Mouse (Mus musculus) heart, postnatal 36 days (tissue): ENCODE results near the gene Dscaml1. TPM values are rescaled to one million over a fixed set of nuclear protein-coding genes. Genes with fewer than 3 reads are reported as not detected.

ENCODE experiments used
- DNase-seq, 2 experiments: peaks; one replicate each; pipeline ENCODE4 v3.0.0; 2021 to 2022
- intact Hi-C: fragments of 180-260 bp; cut with DNase I; formaldehyde crosslinking; loops from one replicate; pipeline ENCODE4 v1.15.1; 2025
- total RNA-seq, 2 experiments: library from RNA; stranded (reverse); gene quantifications; 2 replicates each; pipeline ENCODE4 v1.2.3; 2021

The Dscaml1 gene
- total RNA-seq, 2 experiments from 2014 or later: not detected

DNA sequence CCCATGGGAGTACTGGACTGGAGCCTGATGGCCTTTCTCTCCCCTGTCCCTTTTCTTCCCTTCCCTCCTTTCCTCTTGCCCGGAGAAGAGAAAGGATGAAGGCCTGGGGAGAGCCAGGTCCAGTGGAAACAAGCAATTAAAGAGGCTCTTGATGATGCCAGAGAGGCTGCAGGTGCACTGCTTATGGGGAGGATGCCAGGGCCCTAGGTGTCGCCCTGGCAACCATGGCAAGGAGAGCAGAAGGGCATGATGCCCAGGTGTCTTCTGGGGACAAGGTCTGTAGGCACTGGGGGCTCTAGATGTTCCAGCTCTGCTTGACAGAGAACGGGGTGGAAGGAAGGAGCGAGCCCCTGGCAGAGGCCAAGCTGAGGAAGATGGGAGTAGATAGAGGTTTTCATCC, 23.2 kb downstream of the Dscaml1 start:
- no peak for DNase-seq
- intact Hi-C loops: no loop called here

DNA sequence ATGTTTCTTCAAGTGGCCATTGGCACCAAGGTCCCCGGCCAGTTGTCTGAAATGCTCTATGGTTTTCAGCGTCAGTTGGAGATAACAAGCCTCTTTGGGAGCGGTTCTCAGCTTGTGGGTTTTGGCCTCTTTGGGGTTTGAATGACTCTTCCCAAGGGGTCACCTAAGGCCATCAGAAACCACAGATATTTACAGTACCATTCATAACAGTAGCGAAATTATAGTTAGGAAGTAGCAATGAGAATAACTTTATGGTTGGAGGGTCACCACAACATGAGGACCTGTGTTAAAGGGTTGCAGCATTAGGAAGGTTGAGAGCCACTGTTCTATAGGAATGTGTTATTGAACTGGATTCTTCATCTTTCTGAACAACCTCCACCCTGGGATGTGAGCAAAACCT, 24.9 kb downstream of the Dscaml1 start:
- DNase-seq: no peak
- intact Hi-C loops: no loop called here

DNA sequence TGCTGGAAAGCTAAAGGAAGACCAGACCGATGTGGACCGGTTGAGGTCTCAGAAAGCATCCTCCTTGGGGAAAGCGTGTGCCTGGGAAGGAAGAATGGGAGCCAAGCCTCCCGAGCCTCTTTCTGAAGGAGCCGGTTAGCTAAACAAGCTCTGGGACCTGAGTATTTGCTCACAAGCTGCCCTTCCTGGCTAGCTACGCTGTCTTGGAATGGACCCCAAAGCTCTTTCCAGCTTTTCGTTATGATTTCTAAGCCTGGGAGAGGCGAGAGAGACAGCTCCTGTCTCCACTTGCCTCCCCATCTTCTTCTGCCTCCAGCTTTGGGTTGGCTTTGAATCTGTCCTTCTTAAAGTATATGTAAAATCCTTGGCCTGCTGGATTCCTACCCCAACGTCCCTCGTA, 27.6 kb downstream of the Dscaml1 start:
- intact Hi-C loops: no loop called here
- no peak for DNase-seq

DNA sequence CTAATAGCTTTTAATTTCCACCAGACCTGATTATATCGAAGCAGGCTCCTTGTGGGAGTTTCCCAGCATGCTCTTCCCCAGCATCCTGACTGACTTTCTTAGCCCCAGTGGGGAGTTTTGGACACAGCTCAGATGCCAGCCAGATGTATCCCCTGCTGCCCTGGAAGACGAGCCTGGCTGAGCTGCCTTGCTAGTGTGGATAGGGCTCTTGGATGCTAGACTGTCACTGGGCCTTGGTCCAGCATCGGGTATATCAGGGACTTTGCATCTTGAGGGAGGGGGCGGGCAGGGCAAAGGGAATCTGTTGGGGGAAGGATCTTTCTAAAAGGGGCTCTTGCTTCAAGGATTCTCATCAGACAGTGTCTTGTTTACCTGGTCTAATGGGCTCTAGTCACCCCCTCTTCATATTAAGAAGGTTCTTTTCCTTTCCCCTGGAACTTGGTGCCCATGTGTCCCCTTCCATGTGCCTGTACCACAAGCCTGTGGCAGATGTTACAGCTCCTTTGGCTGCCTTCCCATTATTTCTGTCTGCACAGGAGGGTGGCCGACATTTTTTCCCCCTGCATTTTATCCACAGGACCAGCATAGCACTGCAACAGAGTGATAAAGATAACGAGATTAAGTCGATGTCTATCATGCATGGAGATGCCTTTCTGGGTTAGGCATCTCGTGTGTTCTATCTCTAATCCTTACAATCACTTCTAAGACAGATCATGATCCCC, 28.6 kb downstream of the Dscaml1 start:
- no peak for DNase-seq
- intact Hi-C loops: no loop called here

DNA sequence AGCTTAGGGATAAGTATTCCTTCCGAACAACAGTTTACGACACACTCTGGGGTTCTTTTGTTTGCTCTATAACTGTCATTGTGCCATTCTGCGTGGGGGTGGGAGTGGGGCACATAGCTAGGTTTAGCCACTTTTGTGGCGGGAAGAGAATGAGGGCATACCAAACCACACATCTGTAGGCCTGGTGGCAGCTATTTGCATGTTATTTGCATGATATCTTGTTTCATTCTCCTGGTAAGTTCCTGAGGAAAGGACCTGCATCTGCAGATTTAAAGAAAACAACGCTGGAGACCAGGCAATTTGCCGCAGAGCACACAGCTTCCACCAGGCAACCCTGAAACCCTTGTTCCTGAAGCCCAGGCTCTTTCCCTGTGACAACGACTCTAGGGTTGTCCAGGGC, 30.8 kb downstream of the Dscaml1 start:
- DNase-seq: no peak
- intact Hi-C loops: no loop called here

DNA sequence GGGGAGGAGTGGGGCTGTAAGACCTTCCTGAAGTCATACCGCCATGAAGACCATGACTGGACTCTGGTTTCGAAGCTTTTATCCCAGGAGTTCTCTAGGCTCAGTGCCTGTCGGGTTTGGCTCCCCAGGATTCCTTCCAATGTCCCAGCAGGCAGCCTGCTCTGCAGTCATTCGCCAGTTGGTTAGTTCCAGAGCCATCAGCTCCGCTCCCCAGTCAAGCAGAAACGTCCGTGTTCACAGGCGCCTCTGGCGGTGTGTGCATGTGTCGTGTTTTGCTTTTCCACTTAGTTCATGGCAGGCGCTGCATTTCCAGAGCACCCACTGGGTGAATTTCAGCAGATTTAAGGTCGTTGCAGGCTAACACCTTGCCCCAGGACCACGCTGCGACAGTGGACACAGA, 31.9 kb downstream of the Dscaml1 start:
- intact Hi-C loops: no loop called here
- no peak for DNase-seq

DNA sequence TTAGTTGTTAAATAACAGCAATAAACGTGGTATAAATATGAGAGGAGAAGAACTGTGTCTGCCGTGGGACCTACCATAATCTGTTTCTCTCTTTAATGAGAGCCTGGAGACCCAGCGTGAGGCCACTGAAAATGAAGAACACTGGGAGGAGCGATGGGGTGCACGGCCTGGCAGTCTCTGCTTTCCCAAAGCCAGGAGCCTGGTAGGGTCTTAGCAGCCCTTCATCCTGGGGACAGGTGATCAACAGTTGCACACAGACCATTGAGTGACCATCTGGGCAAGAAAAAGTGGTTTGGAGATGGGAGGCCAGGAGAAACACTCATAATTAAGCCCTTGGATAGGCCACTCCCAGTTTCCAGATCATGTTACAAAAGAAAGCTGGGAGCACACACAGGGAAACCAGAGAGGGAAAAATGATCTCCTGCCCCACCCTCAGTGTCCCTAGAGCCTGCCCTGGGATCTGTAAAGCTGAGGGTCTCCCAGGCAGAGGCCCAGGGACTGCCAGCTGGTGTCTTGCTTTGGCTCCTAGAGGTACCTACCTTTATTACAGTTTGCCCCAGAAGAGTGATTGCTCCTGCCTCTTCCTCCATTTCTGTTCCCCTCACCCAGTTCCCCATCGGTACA, 39.1 kb downstream of the Dscaml1 start:
- intact Hi-C loops: no loop called here

DNA sequence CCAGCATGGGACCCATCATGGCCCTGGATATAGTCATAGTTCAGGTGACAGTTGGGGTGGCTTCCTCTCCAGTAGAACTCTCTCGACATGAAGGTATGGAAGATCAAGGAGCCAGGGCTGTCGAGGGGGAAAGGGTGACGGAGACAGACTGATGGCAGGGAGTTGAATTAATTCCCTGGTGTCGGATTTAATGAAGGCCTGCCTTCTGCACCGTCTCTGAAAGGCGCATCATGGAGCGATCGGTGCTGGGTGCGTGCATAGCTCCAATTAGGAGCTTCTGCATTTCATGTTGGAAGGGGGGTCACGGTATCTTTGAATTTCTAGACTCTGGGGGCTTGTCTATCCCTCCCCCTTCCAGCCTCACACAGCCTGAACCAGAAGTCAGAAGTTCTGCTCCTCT, 41.8 kb downstream of the Dscaml1 start:
- intact Hi-C loops: no loop called here
- DNase-seq: no peak

More for the DNA sequence above, 39.1 kb downstream of the Dscaml1 start:
- no peak for DNase-seq

DNA sequence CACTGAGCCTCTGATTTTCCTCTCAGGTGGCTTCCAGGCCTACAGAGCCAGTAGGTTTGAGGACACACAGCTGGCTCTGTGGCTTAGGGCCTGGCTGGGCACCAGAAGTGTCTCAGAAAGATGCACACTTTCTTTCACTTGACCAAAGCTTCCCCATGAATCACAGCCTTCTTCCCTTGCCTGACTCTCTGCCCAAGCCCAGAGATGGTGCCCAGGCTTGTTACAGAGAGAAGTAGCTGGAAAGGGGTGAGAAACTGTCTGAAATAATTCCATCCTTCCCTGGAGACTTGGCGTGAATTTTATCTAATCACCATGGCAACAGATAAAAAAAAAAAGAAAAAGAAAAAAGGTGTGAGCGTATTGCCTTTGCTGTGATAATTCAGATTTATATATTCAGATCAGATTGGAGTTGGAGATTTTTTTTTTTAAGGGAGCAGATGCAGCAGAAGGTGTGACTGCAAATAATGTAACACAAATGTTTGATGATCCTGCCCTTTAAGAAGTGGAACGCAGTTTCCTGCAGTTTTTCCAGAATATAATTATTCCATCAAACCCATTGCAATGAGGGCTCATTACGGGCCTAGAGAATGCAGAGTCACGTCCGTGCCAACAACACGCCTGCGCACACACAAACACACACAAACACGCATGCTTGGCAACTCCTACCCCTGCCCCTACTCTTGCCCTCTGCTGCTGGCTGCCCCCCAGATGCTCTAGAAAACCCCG, 44.5 kb downstream of the Dscaml1 start:
- no peak for DNase-seq
- intact Hi-C loops: no loop called here

DNA sequence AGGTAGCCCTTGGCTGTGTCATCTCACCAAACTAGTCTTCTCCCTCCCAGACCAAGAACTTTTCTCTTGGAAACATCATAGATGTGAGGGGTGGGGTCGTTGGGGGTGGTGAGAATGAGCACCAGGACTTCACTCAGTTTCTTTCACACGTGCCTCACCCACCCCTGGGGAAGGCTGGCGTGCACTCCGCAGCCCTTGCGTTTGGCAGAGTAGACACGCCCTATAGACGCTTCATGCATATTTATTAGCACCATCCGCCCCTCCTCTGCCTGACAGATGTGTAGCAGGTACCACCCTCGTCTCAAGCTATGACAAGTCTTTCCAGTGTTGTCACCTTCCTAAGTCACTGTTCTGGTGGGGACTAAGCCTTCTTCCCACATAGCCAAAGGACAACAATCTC, 45.3 kb downstream of the Dscaml1 start:
- intact Hi-C loops: no loop called here
- DNase-seq: no peak

DNA sequence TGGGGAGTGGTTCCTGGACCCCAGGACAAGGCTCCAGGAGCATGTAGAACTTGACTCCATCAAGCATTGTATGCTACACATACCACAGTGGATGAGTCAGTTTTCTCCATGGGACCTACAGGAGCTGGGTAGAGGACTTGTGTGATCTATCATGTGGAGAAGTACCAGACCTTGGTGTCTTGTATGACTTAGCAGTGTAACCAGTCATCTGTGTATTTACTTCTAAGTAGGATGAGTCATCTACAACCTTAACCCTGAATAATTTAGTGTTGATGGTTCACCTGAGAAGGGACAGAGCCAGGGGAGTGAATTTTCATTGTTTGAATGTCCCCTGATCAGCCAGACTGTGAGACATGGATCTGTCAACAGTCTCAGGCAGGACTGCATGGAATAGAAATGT, 48.4 kb downstream of the Dscaml1 start:
- no peak for DNase-seq
- intact Hi-C loops: no loop called here

DNA sequence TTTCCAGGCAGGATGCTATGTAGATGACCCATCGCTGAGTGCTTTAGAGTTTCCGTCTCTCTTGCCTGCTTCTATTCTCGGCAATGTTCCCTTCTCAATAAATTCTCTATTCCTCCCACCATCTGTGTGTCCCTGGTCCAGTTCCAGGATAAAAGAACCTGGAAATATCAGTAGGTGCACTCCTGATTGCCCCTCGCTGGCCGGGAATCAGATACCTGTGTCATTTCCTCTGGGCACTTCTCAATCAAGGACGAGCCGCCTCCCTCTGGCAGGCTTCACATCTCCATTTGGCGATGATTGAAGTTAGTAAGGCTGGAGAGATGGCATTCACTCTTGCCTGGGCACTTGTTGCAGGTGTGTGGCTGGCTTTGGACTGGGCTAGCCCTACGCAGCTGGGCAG, 54.5 kb downstream of the Dscaml1 start:
- intact Hi-C loops: no loop called here
- DNase-seq: no peak

DNA sequence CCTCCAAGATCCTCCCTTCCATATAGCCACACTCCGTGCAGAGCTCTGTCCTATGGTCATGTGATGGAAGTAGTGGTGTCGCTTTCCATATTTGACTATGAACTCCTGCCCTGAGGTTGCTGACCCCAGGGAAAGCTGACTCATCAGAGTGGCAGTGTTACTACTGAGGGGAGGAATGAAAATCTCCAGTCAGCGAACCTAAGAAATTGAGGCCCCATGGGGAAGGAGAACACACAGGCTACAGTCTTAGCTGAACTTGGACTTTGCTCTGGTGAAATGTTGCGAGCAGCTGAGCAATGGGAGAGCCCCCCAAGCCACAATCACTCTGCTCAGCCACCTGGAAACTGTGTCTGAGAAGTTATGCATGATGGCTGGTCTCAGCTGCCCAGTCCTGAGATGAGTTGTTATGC, 60.2 kb downstream of the Dscaml1 start:
- intact Hi-C loops: no loop called here
- no peak for DNase-seq

DNA sequence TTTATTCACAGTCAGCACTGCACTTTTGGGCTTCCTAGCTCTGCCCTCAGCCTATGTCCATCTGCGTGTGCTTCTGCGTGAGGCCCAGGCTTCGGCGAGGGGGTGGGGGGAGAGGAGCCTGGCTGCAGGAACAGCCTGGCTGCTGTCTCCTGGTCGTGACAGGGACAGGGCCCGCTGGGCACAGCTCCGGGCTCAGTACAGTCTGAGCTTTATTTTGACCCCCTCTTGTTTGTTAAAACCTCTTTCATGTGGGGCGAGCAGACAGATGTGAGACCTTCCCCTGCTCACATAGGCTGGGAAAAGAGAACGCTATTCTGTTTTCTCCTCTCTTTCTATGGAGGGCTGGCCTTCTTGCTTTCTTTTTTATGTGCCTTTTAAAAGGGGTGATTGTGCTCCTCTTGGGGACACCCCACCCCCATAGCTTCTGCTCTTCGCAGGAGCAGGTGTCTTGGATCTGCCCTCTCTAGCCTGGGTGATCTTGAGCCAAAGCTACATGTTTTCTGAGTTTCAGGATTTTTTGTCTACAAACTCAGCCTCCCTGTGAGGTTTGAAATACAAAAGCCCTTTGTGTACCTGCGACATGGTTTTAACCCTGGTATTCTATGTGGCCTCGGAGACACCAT, 60.9 kb downstream of the Dscaml1 start:
- DNase-seq: no peak
- intact Hi-C loops: no loop called here

DNA sequence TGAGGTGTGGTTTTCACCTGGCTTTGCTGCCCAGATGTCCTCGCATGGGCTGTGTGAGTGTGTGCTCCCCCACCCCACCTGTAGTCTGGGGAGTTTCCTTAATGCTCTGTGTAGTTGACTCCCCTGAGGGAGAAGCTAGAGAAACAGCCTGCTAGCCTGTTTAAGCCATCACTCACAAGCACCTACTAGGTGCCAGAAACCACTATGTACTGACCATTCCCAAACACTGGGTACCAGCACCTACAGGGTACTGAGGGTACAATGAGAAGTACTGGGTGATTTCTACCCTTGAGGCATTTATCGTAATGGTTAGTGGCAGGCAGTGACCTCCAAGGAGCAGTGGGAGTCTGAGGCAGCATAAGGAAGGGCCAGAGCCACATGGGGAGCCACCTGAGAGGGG, 64.5 kb downstream of the Dscaml1 start:
- intact Hi-C loops: no loop called here

DNA sequence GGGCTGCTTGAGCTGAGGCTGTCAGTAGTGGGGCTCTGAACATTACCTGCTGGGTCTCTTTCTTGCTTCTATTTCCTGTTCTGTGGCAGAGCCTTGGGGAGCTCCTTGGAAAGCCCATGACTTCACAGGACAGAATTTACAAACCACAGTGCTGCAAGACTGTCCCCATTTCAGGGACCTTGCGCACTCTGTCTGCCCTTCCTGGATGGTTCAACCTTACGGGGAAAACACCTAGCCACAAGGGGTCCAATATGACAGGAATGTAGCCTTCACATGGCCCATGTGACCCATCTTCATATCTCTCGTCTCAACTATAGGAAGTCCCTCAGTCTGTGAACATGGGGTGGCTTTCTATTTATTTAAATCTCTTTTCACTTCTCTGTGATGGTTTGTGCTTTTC, 68.5 kb downstream of the Dscaml1 start:
- DNase-seq: no peak
- intact Hi-C loops: no loop called here

More for the DNA sequence above, 64.5 kb downstream of the Dscaml1 start:
- no peak for DNase-seq

DNA sequence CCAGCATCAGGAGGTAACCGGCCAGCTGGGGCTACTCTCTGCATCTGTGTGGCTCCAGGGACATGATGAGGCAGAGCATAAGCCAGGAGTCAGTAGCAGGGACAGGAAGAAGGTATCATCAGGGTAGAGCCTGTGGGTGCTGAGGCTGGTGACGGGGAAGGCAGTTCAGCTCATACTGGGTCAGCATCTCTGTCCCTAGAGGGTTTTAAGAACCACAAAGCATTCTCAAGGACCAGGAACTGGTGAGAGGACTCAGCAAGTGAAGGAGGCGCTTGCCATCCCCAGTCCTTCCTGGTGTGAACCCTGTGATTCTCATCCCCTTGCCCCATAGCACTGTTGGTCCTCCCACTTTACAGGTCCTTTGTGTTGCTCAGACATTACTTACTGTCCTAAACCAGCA, 69.9 kb downstream of the Dscaml1 start:
- intact Hi-C loops: no loop called here
- no peak for DNase-seq

DNA sequence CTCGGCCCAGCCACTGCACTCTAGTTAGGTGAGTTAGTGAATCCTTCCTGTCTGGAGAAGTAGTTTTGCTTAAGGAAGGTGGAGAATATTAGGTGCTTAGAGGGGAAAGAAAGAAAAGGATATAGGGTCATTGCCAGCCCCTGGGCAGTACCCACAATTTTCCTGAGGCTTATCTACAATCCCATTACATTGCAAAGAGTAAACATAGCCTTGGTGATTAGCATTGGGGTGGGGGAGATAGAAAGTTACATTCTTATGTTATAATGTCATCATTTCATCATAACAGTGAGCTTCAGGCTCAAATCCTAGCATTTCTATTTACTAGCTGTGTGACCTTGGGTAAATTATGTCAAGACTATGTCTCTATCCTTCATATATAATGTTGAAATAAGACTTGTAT, 70.5 kb downstream of the Dscaml1 start:
- no peak for DNase-seq
- intact Hi-C loops: no loop called here

DNA sequence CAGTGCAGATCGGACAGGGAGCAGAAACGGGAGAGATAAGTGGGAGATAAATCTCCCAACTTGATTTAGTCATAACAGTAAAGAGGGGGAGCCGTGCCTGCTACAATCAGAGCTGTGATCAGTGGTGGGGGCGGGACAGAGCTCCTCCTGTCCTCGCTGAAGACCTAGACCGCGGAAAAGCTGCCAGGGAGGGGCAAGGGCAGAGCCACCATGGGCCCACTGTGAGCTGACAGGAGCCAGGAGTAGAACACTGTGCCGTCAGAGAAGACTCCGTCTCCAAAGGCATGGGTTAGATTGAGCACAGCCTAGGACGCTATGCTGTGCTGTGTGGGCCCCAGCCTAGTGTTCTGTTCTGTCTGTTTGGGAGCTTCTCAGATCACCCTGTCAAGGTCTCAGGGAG, 72.8 kb downstream of the Dscaml1 start:
- intact Hi-C loops: no loop called here

DNA sequence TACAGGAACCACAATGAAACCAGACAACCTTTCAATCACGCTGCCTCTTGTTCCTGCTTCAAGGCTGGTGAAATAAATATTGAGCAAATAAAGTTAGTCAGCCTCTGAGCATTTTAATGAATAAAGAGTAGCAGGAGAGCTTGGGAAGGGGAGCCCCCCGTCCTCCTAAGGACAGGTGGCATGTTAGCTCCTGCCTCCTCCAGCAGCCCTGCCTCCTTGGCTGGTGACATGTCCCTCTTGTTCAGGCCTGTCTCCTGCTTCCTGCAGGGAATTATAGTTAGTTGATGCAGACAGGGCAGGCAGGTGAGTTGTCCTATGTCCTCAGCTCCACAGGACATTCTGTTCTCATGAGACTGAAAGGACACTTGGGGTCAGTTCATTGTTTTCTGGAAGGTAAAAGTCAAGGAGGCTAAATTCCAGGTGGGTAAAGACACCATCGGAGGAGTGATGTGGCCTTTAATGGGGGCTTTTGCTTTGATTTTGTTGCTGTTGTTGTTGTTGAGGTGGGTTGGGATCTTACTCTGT, 73.7 kb downstream of the Dscaml1 start:
- intact Hi-C loops: no loop called here
- no peak for DNase-seq

More for the DNA sequence above, 72.8 kb downstream of the Dscaml1 start:
- DNase-seq: no peak

DNA sequence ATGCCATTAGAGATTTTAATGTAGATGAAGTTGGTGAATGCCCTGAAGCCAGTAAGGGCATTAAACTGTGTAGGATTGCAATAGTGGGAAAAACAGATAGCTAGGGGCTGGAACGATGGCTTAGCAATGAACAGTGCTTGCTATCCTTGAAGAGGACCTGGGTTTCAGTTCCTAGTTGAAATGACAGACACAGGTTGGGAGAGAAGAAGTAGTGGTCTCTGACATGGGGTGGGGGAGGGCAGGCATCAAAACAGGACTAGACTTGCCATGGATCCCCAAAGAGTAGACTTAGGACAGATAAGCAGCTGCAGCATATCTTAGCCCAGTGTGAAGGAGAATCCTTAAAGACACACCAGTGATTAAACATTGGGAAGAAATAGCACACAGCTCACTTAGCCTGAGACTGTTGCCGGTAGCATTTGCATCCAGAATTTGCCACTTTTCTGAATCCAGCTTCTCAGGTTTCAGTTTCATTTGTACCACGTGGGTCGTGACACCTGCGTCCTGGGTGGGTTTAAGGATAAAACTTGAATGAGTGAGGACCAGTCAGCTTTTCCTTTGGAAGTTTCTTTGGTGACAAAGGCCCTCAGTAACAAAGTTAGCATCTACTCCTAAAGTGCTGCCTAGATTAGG, 75.0 kb downstream of the Dscaml1 start:
- DNase-seq: no peak
- intact Hi-C loops: no loop called here
